Mouse (Mus musculus) stomach, embryonic 14.5 days (tissue): Measurements from ENCODE around the gene Slc37a2. TPM values are rescaled to one million over a fixed set of nuclear protein-coding genes. Genes with fewer than 3 reads are reported as not detected.

Experiments
- ATAC-seq: fragments of 200-750 bp; cut with Nextera tagmentation; 2 replicates; pipeline ENCODE4 v1.8.0; 2017; ENCODE audit warnings: low read depth, moderate TSS enrichment; ENCODE audit not compliant: insufficient number of reproducible peaks, insufficient read depth, low FRiP score
- H3K27ac ChIP-seq: fragments of 300-500 bp; sonication (generic); 2 replicates; pipeline ENCODE4 v1.5.1; 2014; ENCODE audit warnings: mild to moderate bottlenecking, low read length, moderate library complexity, mixed read lengths
- H3K27me3 ChIP-seq: fragments of 300-500 bp; sonication (generic); 2 replicates; pipeline ENCODE4 v1.6.1; 2014; ENCODE audit warnings: low read length, control low read depth, mixed read lengths; ENCODE audit not compliant: control insufficient read depth, insufficient read depth
- H3K36me3 ChIP-seq: fragments of 300-500 bp; sonication (generic); 2 replicates; pipeline ENCODE4 v1.6.1; 2014; ENCODE audit warnings: mild to moderate bottlenecking, control low read depth, low read length, moderate library complexity, mixed read lengths; ENCODE audit not compliant: control insufficient read depth, insufficient read depth
- H3K4me1 ChIP-seq: fragments of 300-500 bp; sonication (generic); 2 replicates; pipeline ENCODE4 v1.6.1; 2014; ENCODE audit warnings: low read length, control low read depth, mixed read lengths; ENCODE audit not compliant: control insufficient read depth, insufficient read depth
- H3K4me2 ChIP-seq: fragments of 300-500 bp; sonication (generic); replicated peaks from 2 replicates; pipeline ENCODE4 v1.6.1; 2014; ENCODE audit warnings: low read depth, low read length, control low read depth
- H3K4me3 ChIP-seq: fragments of 300-500 bp; sonication (generic); 2 replicates; pipeline ENCODE4 v1.5.1; 2014; ENCODE audit warnings: low read depth, low read length, control low read depth
- H3K9ac ChIP-seq: fragments of 300-500 bp; sonication (generic); replicated peaks from 2 replicates; pipeline ENCODE4 v1.6.1; 2014; ENCODE audit warnings: low read depth, mild to moderate bottlenecking, control low read depth, low read length, moderate library complexity, mixed read lengths
- H3K9me3 ChIP-seq: fragments of 300-500 bp; sonication (generic); 2 replicates; pipeline ENCODE4 v1.6.1; 2016; ENCODE audit warnings: low read depth, low read length, control low read depth; ENCODE audit not compliant: control insufficient read depth
- WGBS: fragments of 180-500 bp; shearing (Covaris S2); extraction: QIAGEN DNeasy Blood & Tissue Kit; methylation state at CpG from one replicate; pipeline ENCODE4 v1.1.7; 2014; 5-methylcytosine and 5-hydroxymethylcytosine counted together
- polyA plus RNA-seq: library from polyadenylated mRNA; unstranded; fragments of >200 nt; fragmentation: Nextera tagmentation; extraction: Ambion mirVana; gene quantifications from 2 replicates; pipeline ENCODE4 v1.2.1, GENCODE M21; 2014

The Slc37a2 gene
- polyA plus RNA-seq, 1 experiment from 2014 or later = 2.1 TPM

GRCm38 (mm10) chr9:37249976-37250375 is 5.6 kb downstream of the Slc37a2 start:
- Histone ChIP-seq H3K9ac (no peak overlapping the region), H3K4me1 (peaks cover 6% of the 10 kb centered on the region), H3K4me2 (no peak overlapping the region), H3K27me3 (no peaks in the 10 kb centered on the region; the same call in 1 of the 2 replicates), H3K4me3 (no peak overlapping the region), H3K9me3 (no peaks in the 10 kb centered on the region), H3K36me3 (no peaks in the 10 kb centered on the region), H3K27ac (no peak overlapping the region)
- 77% methylated on average over 3 of the region's 3 CpGs for WGBS
- no peak for ATAC-seq

- H3K4me1 ChIP-seq = peaks cover 6% of the 10 kb centered on the region
- H3K27me3 ChIP-seq = no peaks in the 10 kb centered on the region; the same call in 1 of the 2 replicates
- H3K4me2 ChIP-seq = no peak overlapping the region
- H3K4me3 ChIP-seq = no peak overlapping the region
- H3K9me3 ChIP-seq = no peaks in the 10 kb centered on the region
- ATAC-seq = no peak
- no peaks in the 10 kb centered on the region for H3K36me3 ChIP-seq
- no peak overlapping the region for H3K27ac ChIP-seq
- no peak overlapping the region for H3K9ac ChIP-seq
- whole genome bisulfite sequencing = 44% methylated on average over 3 of the region's 3 CpGs
Observed at GRCm38 (mm10) chr9:37248381-37248906, 7.1 kb downstream of the Slc37a2 start.

GRCm38 (mm10) chr9:37247429-37247828 is 8.1 kb downstream of the Slc37a2 start:
- Histone ChIP-seq H3K9ac (no peak overlapping the region), H3K27ac (no peak overlapping the region), H3K4me1 (peaks cover 6% of the 10 kb centered on the region), H3K4me2 (no peak overlapping the region), H3K9me3 (no peaks in the 10 kb centered on the region), H3K36me3 (no peaks in the 10 kb centered on the region), H3K4me3 (no peak overlapping the region), H3K27me3 (no peaks in the 10 kb centered on the region; the same call in 1 of the 2 replicates)
- ATAC-seq = no peak

- H3K4me2 ChIP-seq = no peak overlapping the region
- 79% methylated on average over 1 of the region's 1 CpGs for WGBS
Observed at GRCm38 (mm10) chr9:37245810-37246209, 9.7 kb downstream of the Slc37a2 start.

GRCm38 (mm10) chr9:37245404-37245803 is 10.1 kb downstream of the Slc37a2 start:
- Histone ChIP-seq H3K9ac (no peak overlapping the region), H3K36me3 (no peaks in the 10 kb centered on the region), H3K4me1 (peaks cover 6% of the 10 kb centered on the region), H3K27me3 (no peaks in the 10 kb centered on the region; the same call in 1 of the 2 replicates), H3K4me3 (no peak overlapping the region), H3K27ac (no peak overlapping the region), H3K4me2 (no peak overlapping the region), H3K9me3 (no peaks in the 10 kb centered on the region)
- no peak for ATAC-seq
- WGBS = 38% methylated on average over 2 of the region's 2 CpGs

More at GRCm38 (mm10) chr9:37245810-37246209, 9.7 kb downstream of the Slc37a2 start:
- Histone ChIP-seq H3K9ac (no peak overlapping the region), H3K4me1 (peaks cover 6% of the 10 kb centered on the region), H3K9me3 (no peaks in the 10 kb centered on the region), H3K4me3 (no peak overlapping the region), H3K36me3 (no peaks in the 10 kb centered on the region), H3K27ac (no peak overlapping the region), H3K27me3 (no peaks in the 10 kb centered on the region; the same call in 1 of the 2 replicates)
- ATAC-seq = no peak

- no peaks in the 10 kb centered on the region; the same call in 1 of the 2 replicates for H3K27me3 ChIP-seq
- H3K36me3 ChIP-seq = no peaks in the 10 kb centered on the region
- no peak for ATAC-seq
- no peak overlapping the region for H3K4me2 ChIP-seq
- peaks cover 6% of the 10 kb centered on the region for H3K4me1 ChIP-seq
- H3K27ac ChIP-seq = no peak overlapping the region
- WGBS = 88% methylated on average over 1 of the region's 1 CpGs
- no peaks in the 10 kb centered on the region for H3K9me3 ChIP-seq
- no peak overlapping the region for H3K9ac ChIP-seq
- no peak overlapping the region for H3K4me3 ChIP-seq
Observed at GRCm38 (mm10) chr9:37244600-37244999, 10.9 kb downstream of the Slc37a2 start.

GRCm38 (mm10) chr9:37242764-37243163 is 12.8 kb downstream of the Slc37a2 start:
- H3K4me2 ChIP-seq = no peak overlapping the region
- no peak overlapping the region for H3K4me3 ChIP-seq
- no peak overlapping the region for H3K27ac ChIP-seq
- ATAC-seq = no peak
- no peak overlapping the region for H3K9ac ChIP-seq
- H3K9me3 ChIP-seq = no peaks in the 10 kb centered on the region
- H3K4me1 ChIP-seq = no peaks in the 10 kb centered on the region
- no peaks in the 10 kb centered on the region for H3K36me3 ChIP-seq
- H3K27me3 ChIP-seq = no peaks in the 10 kb centered on the region; the same call in 1 of the 2 replicates
- 86% methylated on average over 3 of the region's 3 CpGs for WGBS

GRCm38 (mm10) chr9:37235951-37236737 is 19.4 kb downstream of the Slc37a2 start:
- no peak for ATAC-seq
- Histone ChIP-seq H3K36me3 (no peaks in the 10 kb centered on the region), H3K27ac (no peak overlapping the region), H3K4me3 (no peak overlapping the region), H3K4me1 (no peaks in the 10 kb centered on the region), H3K4me2 (no peak overlapping the region), H3K9me3 (no peaks in the 10 kb centered on the region), H3K9ac (no peak overlapping the region), H3K27me3 (no peaks in the 10 kb centered on the region)
- 64% methylated on average over 4 of the region's 4 CpGs for whole genome bisulfite sequencing
